Comparison of ENCODE assay signal across 8 mouse cellular contexts in genomic region chr17:6961181-6962000, GRCm38 (mm10). TPM values are rescaled to one million over a fixed set of nuclear protein-coding genes. Genes with fewer than 3 reads are reported as not detected.
DNase-seq lines count a peak whose midpoint lies in the region; ATAC-seq and TF ChIP-seq lines count a peak whose summit lies in the region.
"Not testable (repeated sequence)": the region's sequence is repeated elsewhere in the genome, so short reads cannot be mapped to it uniquely, and the experiment has no call there.

No protein-coding gene starts in this region.

- DNase-seq in cerebellum, adult 11-12 months = peak; percentile 48
- DNase-seq in kidney, adult 2 months = peak; percentile 64
- DNase-seq in spleen, adult 18-20 months = peak; percentile 27 to 35

- not testable (repeated sequence) for H3K27me3 ChIP-seq in forebrain, embryonic 12.5 days; heart, embryonic 15.5 days; kidney, adult 2 months (replicated peaks; ENCODE audit: control insufficient read depth, insufficient read depth, low read length); limb, embryonic 13.5 days; midbrain, embryonic 12.5 days

- peak overlapping the region; percentile 44 for H3K4me2 ChIP-seq in forebrain, embryonic 12.5 days
- H3K4me2 ChIP-seq in heart, embryonic 15.5 days = peak overlapping the region; percentile 59
- H3K4me2 ChIP-seq in limb, embryonic 13.5 days (replicated peaks) = peak overlapping the region; percentile 54
- peak overlapping the region; percentile 41 for H3K4me2 ChIP-seq in midbrain, embryonic 12.5 days (replicated peaks)

- H3K4me1 ChIP-seq in forebrain, embryonic 12.5 days; heart, embryonic 15.5 days (replicated peaks); kidney, adult 2 months (ENCODE audit: control insufficient read depth, insufficient read depth, low read length); limb, embryonic 13.5 days; midbrain, embryonic 12.5 days: not testable (repeated sequence)

- not testable (repeated sequence) for H3K36me3 ChIP-seq in forebrain, embryonic 12.5 days (replicated peaks); heart, embryonic 15.5 days; kidney, adult 2 months (ENCODE audit: control insufficient read depth, insufficient read depth, low read length); limb, embryonic 13.5 days; midbrain, embryonic 12.5 days

- H3K9me3 ChIP-seq in forebrain, embryonic 12.5 days; heart, embryonic 15.5 days (replicated peaks); limb, embryonic 13.5 days; midbrain, embryonic 12.5 days: not testable (repeated sequence)

- TF ChIP-seq POLR2A in kidney, adult 2 months (IDR thresholded peaks at IDR 0.05; ENCODE audit: low read depth, low read length) = not testable (repeated sequence)

- WGBS in forebrain, embryonic 12.5 days = 1% methylated on average over 22 of the region's 48 CpGs
- under 1% methylated on average over 19 of the region's 48 CpGs for WGBS in heart, embryonic 15.5 days
- WGBS in kidney, adult 2 months = 1% methylated on average over 21 of the region's 48 CpGs
- under 1% methylated on average over 22 of the region's 48 CpGs for WGBS in limb, embryonic 13.5 days
- WGBS in midbrain, embryonic 12.5 days = 3% methylated on average over 19 of the region's 48 CpGs

- peak overlapping the region; percentile 31 for H3K4me3 ChIP-seq in forebrain, embryonic 12.5 days (replicated peaks)
- peak overlapping the region; percentile 58 for H3K4me3 ChIP-seq in heart, embryonic 15.5 days
- H3K4me3 ChIP-seq in kidney, adult 2 months (ENCODE audit: insufficient read depth, low read depth, low read length) = peak overlapping the region; percentile 44
- H3K4me3 ChIP-seq in limb, embryonic 13.5 days = peak overlapping the region; percentile 31
- H3K4me3 ChIP-seq in midbrain, embryonic 12.5 days = peak overlapping the region; percentile 34

- not testable (repeated sequence) for H3K9ac ChIP-seq in forebrain, embryonic 12.5 days; heart, embryonic 15.5 days; limb, embryonic 13.5 days; midbrain, embryonic 12.5 days (replicated peaks)

- not testable (repeated sequence) for TF ChIP-seq CTCF in kidney, adult 2 months (conservative IDR thresholded peaks at IDR 0.05; ENCODE audit: insufficient read depth, insufficient read length, low read depth, low read length)

- 0 out of 2 replicates have a peak overlapping the region, but pooled peaks have one; percentile 46 for H3K27ac ChIP-seq in forebrain, embryonic 12.5 days
- 0 out of 2 replicates have a peak overlapping the region, but pooled peaks have one; percentile 42 for H3K27ac ChIP-seq in heart, embryonic 15.5 days
- peak overlapping the region; percentile 82 for H3K27ac ChIP-seq in kidney, adult 2 months (ENCODE audit: insufficient read depth, low read depth, low read length)
- not testable (repeated sequence) for H3K27ac ChIP-seq in limb, embryonic 13.5 days; midbrain, embryonic 12.5 days (replicated peaks)

- ATAC-seq in CD4-positive, CD25-positive, alpha-beta regulatory T cell, adult 4 months = peak; percentile 86
- peak; percentile 97 for ATAC-seq in forebrain, embryonic 12.5 days (ENCODE audit: low FRiP score)
- peak; percentile 97 for ATAC-seq in heart, embryonic 15.5 days (replicated peaks; ENCODE audit: insufficient number of reproducible peaks, insufficient read depth, low FRiP score, low read depth)
- peak; percentile 98 for ATAC-seq in limb, embryonic 13.5 days (ENCODE audit: low FRiP score, low read depth)
- ATAC-seq in midbrain, embryonic 12.5 days (ENCODE audit: low FRiP score, low read depth) = peak; percentile 97

RNA-seq across cellular contexts. Expression of gene Tagap1, which starts 0.4 kb away (rescaled TPM):
- polyA plus RNA-seq in CD4-positive, CD25-positive, alpha-beta regulatory T cell, adult 4 months (2017; shearing (Covaris generic)) = 10 to 100 TPM; 52.7 to 56.8 TPM
- 52.8 and 53.2 TPM in 2 replicates for polyA plus RNA-seq in forebrain, embryonic 12.5 days (2016; fragmentation: Nextera tagmentation; extraction: Ambion mirVana)
- 23.7 and 32.7 TPM in 2 replicates for polyA plus RNA-seq in heart, embryonic 15.5 days (2015; fragmentation: Nextera tagmentation; extraction: Ambion mirVana)
- 19.7 and 20.5 TPM in 2 replicates for polyA plus RNA-seq in kidney, adult 2 months (2012; rRNA removed)
- polyA plus RNA-seq in limb, embryonic 13.5 days (2015; fragmentation: Nextera tagmentation; extraction: Ambion mirVana) = 61.3 and 61.8 TPM in 2 replicates
- polyA plus RNA-seq in midbrain, embryonic 12.5 days (2016; fragmentation: Nextera tagmentation; extraction: Ambion mirVana) = 56.6 and 57.3 TPM in 2 replicates

RNA-seq across cellular contexts. Expression of gene Rnaset2b, which starts 9.0 kb away (rescaled TPM):
- 100 to 1,000 TPM; 316 to 396 TPM for polyA plus RNA-seq in CD4-positive, CD25-positive, alpha-beta regulatory T cell, adult 4 months (2017; shearing (Covaris generic))
- 83.9 and 94.6 TPM in 2 replicates for polyA plus RNA-seq in forebrain, embryonic 12.5 days (2016; fragmentation: Nextera tagmentation; extraction: Ambion mirVana)
- 238 and 260 TPM in 2 replicates for polyA plus RNA-seq in heart, embryonic 15.5 days (2015; fragmentation: Nextera tagmentation; extraction: Ambion mirVana)
- 352 and 496 TPM in 2 replicates for polyA plus RNA-seq in kidney, adult 2 months (2012; rRNA removed)
- 185 and 192 TPM in 2 replicates for polyA plus RNA-seq in limb, embryonic 13.5 days (2015; fragmentation: Nextera tagmentation; extraction: Ambion mirVana)
- polyA plus RNA-seq in midbrain, embryonic 12.5 days (2016; fragmentation: Nextera tagmentation; extraction: Ambion mirVana) = 97.5 and 97.6 TPM in 2 replicates

RNA-seq across cellular contexts. Expression of gene Rsph3b, which starts 12.9 kb away (rescaled TPM):
- 10 to 100 TPM; 26.6 to 37.2 TPM for polyA plus RNA-seq in CD4-positive, CD25-positive, alpha-beta regulatory T cell, adult 4 months (2017; shearing (Covaris generic))
- 44.1 and 45.5 TPM in 2 replicates for polyA plus RNA-seq in forebrain, embryonic 12.5 days (2016; fragmentation: Nextera tagmentation; extraction: Ambion mirVana)
- 66.3 and 68.9 TPM in 2 replicates for polyA plus RNA-seq in heart, embryonic 15.5 days (2015; fragmentation: Nextera tagmentation; extraction: Ambion mirVana)
- 37.9 and 42.7 TPM in 2 replicates for polyA plus RNA-seq in kidney, adult 2 months (2012; rRNA removed)
- polyA plus RNA-seq in limb, embryonic 13.5 days (2015; fragmentation: Nextera tagmentation; extraction: Ambion mirVana) = 42.9 and 45.8 TPM in 2 replicates
- 43.9 and 44.9 TPM in 2 replicates for polyA plus RNA-seq in midbrain, embryonic 12.5 days (2016; fragmentation: Nextera tagmentation; extraction: Ambion mirVana)

RNA-seq across cellular contexts. Expression of gene Gm49721, which starts 17.3 kb away (rescaled TPM):
- 1 to 10 TPM in 1 of 2 experiments, under 1 TPM in 1; 0.39 to 1.5 TPM for polyA plus RNA-seq in CD4-positive, CD25-positive, alpha-beta regulatory T cell, adult 4 months (2017; shearing (Covaris generic))
- polyA plus RNA-seq in forebrain, embryonic 12.5 days (2016; fragmentation: Nextera tagmentation; extraction: Ambion mirVana) = 0.17 and 0.47 TPM in 2 replicates
- 0.05 TPM in 1 of 2 replicates, not detected in the other for polyA plus RNA-seq in heart, embryonic 15.5 days (2015; fragmentation: Nextera tagmentation; extraction: Ambion mirVana)
- polyA plus RNA-seq in kidney, adult 2 months (2012; rRNA removed) = 1.8 and 4.4 TPM in 2 replicates
- 0.23 and 0.32 TPM in 2 replicates for polyA plus RNA-seq in limb, embryonic 13.5 days (2015; fragmentation: Nextera tagmentation; extraction: Ambion mirVana)
- 0.36 TPM in 1 of 2 replicates, not detected in the other for polyA plus RNA-seq in midbrain, embryonic 12.5 days (2016; fragmentation: Nextera tagmentation; extraction: Ambion mirVana)
